Mouse (Mus musculus) c-Kit-positive CD71-positive TER-119-positive erythroid progenitor cells, embryonic 14.5 days (primary cell): ENCODE measurements around the gene Cox7a2.

Experiments
- DNase-seq: peaks from one replicate; pipeline ENCODE4 v3.0.0-alpha.2; 2013; ENCODE audit warnings: low spot score

Gene Cox7a2

GRCm38 (mm10) chr9:79730301-79730700 lies 29.4 kb downstream of the Cox7a2 start:
- no peak for DNase-seq

- peak; percentile 33 for DNase-seq
These were observed 36.6 kb downstream of the Cox7a2 start for GRCm38 (mm10) chr9:79723090-79723489.

- no peak for DNase-seq
These were observed 38.6 kb downstream of the Cox7a2 start for GRCm38 (mm10) chr9:79721056-79721455.

- DNase-seq = no peak
These were observed 39.5 kb downstream of the Cox7a2 start for GRCm38 (mm10) chr9:79720143-79720542.

GRCm38 (mm10) chr9:79719451-79719850 lies 40.2 kb downstream of the Cox7a2 start:
- no peak for DNase-seq

- no peak for DNase-seq
These were observed 41.0 kb downstream of the Cox7a2 start, which contains the start of gene Col12a1 for GRCm38 (mm10) chr9:79718481-79719370. Col12a1 (minus strand) TSS chr9:79718831.

GRCm38 (mm10) chr9:79717836-79718475 lies 41.7 kb downstream of the Cox7a2 start:
- DNase-seq = no peak

GRCm38 (mm10) chr9:79716909-79717835 lies 42.5 kb downstream of the Cox7a2 start:
- DNase-seq = no peak

- DNase-seq = no peak
These were observed 43.2 kb downstream of the Cox7a2 start for GRCm38 (mm10) chr9:79716496-79716895.

GRCm38 (mm10) chr9:79714471-79715045 lies 45.1 kb downstream of the Cox7a2 start:
- no peak for DNase-seq
